Mouse (Mus musculus) kidney, postnatal 4 days (tissue): ENCODE results near the gene Wrap53.
A peak's percentile ranks its signal among the peaks of the same experiment; 100 is the strongest.

Source experiments
- DNase-seq, 2 experiments: peaks; one replicate each; pipeline ENCODE4 v3.0.0; 2021; ENCODE audit warnings: mixed read lengths in 2 of 2

Gene Wrap53

GRCm38 (mm10) chr11:69528031-69528390, 52.0 kb downstream of the Wrap53 start:
- DNase-seq = no peak

- peak; percentile 27 to 46 for DNase-seq
These were observed 52.7 kb downstream of the Wrap53 start for GRCm38 (mm10) chr11:69527098-69528030.

- no peak for DNase-seq
These were observed 53.4 kb downstream of the Wrap53 start for GRCm38 (mm10) chr11:69526631-69527030.

- DNase-seq = no peak
These were observed 54.4 kb downstream of the Wrap53 start for GRCm38 (mm10) chr11:69525661-69526060.

GRCm38 (mm10) chr11:69523651-69524050, 56.4 kb downstream of the Wrap53 start:
- no peak for DNase-seq

- no peak for DNase-seq
These were observed 58.4 kb downstream of the Wrap53 start for GRCm38 (mm10) chr11:69521526-69522149.

GRCm38 (mm10) chr11:69519976-69520375, 60.1 kb downstream of the Wrap53 start:
- DNase-seq = peak; percentile 29 to 42

- no peak for DNase-seq
These were observed 63.4 kb downstream of the Wrap53 start for GRCm38 (mm10) chr11:69516661-69517060.

- DNase-seq = no peak
These were observed 63.9 kb downstream of the Wrap53 start for GRCm38 (mm10) chr11:69516151-69516640.

- DNase-seq = peak; percentile 78 to 80
These were observed 66.2 kb downstream of the Wrap53 start for GRCm38 (mm10) chr11:69513840-69514239.
